Mouse (Mus musculus) layer of hippocampus, postnatal 10 days (tissue): ENCODE results near the gene Zdhhc6. TPM values are rescaled to one million over a fixed set of nuclear protein-coding genes. Genes with fewer than 3 reads are reported as not detected.

Experiments
- DNase-seq, 2 experiments: peaks; one replicate each; pipeline ENCODE4 v3.0.0; 2021; ENCODE audit warnings: low spot score in 2 of 2
- total RNA-seq, 2 experiments: library from RNA; stranded (reverse); gene quantifications; 2 replicates each; pipeline ENCODE4 v1.2.3; 2021

Gene Zdhhc6
- total RNA-seq, 2 experiments from 2014 or later = 27.1 to 29.2 TPM

DNA sequence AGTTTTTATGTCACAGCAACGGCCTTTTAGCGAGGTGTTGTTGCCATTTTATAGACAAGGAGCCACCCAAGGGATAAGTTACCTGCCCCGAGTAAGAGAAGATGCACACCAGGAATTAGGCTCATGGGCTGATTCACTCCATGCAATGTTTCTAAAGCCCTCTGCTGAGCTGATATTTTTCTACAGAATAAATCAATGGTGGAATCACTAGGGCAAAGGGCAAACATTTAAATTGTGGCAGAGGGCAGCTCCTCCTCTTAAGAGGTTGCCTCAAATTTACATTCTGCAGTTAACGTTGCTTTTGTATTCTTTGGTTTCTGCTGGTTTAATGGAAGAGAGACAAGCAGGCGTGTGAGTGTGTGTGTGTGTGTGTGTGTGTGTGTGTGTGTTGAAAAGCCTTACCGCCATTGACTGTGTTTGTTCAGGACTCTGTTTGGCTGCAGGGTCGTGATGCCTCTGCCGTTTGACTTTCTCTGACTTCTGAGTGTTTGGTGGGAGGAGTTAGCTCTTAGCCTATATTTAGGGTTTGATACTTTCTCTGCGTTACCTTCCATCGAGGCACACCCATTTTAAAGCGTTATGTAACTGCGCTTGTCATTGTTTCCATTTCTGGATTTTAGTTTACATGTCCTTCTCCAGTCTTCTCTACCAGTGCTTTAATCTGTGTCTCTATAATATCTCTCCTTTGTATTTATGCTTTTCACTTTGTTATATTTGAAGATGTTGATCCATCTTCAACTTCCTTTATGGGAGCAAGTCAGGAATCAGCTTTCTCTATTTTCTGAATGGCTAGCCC is 55.2 kb downstream of the Zdhhc6 start:
- no peak for DNase-seq

DNA sequence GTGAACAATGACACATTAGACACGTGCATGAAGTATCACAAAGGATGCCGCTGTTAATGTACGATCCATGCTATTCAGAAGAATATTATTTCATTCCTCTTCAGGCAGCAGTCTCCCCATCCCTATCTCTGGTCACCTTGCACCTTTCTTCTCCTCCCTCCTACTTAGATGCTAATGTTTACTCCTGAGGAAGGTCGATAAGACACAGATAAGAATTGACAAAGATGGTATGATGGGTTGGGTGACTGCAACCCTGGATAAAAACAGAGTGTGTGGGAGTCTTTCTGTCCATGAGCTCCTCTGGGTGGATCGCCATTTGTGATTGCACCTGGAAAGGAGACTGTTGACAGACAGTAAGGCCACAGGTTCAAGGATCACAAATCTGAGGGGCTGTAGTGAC is 57.3 kb downstream of the Zdhhc6 start:
- no peak for DNase-seq

DNA sequence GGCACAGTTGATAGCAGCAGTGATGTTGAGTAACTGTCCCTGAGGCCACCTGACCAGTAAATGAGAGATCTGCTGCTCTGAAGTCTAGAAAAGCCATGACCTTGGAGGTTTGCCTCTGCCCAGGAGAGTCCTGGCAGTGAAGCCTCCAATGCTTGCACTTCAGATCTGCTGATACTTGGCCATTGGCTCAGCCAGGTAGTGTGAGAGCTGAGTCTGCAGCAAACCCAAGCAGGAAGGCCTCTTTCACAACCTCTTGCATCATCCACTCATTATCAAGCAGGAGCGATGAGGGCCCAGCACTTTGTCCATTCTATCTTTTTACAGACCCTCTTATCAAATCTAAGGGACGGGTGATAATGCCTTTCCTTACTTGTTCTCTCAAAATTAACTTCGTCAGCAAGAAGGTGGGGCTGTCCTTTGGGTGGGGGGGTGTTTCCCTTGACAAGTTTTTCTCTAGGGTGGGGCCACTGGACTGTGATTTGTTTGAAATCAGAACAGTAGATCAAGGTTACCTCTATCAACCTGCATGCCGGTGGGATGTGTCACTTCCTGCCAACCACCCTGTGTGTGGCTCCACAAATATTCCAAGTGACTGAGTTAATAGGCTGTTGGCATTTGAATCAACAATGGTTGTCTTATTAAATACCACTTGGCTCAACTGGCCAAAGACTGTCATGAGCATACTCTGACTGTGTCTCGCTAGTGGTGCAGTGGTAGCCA is 58.0 kb downstream of the Zdhhc6 start:
- no peak for DNase-seq

DNA sequence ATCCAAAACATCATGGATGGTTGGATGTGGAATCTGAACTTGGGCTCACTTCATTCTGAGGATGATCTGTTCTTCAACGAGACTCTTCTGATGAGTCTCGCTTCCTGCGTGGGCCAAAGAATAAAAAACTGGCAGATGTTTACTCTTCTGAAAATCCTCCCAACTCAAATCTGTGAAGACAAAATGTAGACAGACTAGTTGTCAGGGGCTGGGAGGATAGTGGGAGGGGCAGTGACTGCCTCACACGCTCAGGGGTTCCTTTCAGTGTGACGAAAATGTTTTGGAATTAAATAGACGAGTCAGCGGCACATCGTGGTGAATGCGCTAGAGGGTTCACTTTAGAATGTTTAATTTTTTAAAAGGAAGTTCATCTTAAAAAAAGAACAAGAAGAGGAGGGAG is 59.7 kb downstream of the Zdhhc6 start:
- DNase-seq = no peak

DNA sequence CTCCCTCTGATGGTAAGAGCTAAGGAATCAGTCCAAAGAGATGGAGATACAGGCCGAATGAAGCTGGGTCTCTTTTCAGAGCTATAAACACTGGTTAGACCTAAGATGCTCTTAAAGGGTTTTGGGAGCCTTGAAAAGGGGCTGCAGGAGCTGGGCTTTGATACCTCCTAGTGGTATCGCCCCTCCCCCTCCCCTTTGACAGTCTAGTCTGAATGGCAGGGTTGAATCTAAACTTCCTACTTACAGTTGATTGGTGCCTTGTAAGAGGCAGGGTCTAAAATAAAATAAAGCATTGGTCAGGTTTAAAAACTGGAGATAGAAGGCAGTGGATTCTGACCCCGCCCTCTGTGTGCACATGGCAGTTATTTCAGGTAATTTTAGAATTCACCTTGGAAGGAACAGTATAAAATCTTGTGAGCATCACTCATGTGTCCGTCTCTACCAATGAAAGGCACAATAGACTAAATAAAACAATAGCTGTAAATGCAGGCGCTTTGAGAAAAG is 61.3 kb downstream of the Zdhhc6 start:
- DNase-seq = peak; percentile 24 to 46

DNA sequence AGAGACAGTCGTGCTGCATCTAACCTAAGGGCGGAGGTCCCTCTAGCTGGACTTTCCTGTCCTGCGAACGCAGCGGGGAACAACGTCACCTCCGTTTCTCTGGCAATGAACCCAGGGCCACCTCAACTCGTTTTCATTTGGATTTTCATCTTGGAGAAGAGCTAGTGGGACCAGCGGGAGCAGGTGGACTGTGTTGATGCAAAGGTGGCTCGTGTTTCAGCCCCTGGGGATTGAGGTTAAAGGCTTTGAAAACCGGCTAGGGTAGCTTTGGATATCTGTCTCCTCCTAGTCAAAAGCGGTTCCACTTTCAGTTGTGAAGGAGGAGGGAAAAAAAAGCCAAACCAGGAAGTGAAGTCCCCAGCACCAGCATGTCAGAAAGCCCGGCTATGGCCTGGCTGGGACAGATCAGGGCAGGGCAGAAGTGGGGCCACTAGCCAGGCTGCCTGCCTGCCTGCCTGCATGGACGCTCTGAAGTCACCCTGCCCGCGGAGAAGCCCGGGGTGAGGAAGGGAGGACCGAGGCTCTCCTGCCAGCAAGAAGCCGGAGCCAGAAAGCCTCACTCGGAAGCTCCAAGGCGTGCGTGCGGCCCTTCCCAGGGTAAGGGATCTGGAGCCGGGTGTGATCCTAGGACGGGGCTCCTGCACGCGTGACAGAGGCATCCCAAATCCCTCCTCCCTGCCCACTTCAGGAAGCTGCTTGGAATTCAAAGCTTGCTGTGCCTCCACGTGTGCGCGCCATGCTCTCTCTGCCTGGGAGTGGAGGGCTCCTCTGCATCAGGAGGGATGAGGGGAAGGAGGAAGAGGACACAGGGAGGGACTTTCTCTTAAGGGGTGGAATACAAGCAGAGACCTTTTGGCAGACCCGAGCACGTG is 62.0 kb downstream of the Zdhhc6 start:
- DNase-seq = peak; percentile 50 to 54

DNA sequence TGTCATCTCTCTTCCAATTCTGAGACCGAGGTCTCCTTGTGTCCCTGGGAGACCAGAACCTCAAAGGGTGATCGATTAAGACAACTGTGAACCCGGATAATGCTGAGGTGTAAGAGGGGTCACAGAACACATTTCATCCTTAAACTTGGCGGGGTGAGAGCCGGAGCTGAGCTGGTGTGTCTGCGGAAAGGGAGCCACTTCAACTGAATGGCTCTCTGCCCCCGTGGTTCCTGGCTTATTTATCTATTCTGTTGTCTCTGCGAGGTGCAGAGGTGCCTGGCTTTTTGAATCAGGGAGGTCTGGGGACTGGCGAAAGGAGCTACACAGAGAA is 62.6 kb downstream of the Zdhhc6 start:
- DNase-seq = no peak

DNA sequence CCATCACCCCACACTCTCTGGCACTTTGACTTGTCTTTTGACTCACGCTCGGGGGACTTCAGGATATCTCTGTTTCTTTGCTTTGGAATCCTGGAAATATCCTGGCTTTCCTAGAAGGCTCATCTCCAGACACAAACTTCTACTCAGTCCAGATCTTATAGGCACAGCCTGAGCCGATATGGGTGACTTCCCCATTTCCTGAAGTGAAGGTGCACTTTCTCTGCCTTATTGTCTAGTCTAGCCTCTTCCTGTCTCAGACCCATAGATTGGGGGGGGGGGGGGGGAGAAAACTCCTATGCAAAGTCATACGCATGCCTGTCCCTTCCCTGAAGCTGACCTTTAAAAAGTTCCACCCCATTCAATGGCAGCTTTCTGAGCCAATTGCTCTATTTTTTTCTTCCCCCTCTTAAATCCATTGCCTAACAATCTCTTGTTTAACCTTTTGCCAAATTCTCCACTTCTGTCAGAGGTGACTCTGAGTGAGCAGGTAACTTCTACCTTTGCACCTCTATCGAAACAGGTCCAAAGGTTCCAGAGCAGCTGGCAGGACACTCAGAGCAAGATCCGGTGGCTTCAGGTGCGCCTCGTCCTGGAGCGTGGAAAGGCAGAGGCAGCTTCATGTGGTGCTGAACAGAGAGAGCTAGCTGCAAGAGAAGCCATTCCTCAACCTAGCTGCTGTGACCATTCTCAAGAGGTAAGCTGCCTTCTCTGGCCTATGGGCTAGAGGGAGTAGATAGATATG is 64.3 kb downstream of the Zdhhc6 start, which contains the start of gene Acsl5:
Acsl5 (plus strand) TSS at position 556 of the 742 bp plus-strand sequence.
- DNase-seq = no peak

DNA sequence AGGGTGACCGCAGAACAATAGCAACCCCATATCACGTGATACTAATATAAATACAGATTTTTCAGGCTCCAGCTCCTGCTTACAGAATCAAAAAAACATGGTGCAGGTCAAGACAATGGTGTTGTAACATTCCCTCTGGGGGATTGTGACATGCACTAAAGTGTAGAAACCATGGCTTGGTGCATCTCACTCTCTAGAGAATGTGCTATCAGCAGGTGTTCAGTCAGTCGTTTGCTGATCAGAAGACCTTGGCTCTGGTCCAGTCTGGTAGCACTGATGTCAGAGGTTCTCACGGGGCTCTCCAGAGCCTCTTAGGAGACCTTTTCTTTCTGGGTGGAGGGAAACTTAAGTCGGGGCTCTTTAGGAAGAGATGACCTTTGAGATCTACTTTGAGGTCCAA is 65.4 kb downstream of the Zdhhc6 start:
- no peak for DNase-seq

DNA sequence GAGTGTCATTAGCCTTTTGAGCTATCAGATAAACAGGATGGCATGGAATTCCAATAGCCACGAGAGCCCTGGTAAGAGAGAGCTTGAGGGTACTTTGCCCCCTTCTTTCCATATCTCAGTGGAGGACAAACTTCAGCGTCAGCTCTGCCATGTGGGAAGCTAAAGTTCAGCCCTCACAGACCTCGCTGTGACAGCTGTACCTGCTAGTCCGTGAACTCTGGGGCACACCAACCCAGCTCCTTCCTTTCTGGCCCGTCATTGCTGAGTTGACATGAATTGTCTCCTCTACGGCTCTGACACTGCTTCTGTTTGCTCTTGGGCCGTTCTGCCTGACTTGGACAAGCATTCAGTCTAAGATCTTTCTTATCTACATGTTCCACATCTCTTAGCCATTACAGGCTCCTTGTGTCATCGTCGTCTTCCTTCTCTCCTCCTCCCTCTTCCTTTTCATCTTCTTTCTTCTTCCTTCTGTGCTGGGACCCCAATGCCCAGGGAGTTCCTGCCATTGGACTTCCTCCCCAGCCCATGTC is 67.8 kb downstream of the Zdhhc6 start:
- no peak for DNase-seq

DNA sequence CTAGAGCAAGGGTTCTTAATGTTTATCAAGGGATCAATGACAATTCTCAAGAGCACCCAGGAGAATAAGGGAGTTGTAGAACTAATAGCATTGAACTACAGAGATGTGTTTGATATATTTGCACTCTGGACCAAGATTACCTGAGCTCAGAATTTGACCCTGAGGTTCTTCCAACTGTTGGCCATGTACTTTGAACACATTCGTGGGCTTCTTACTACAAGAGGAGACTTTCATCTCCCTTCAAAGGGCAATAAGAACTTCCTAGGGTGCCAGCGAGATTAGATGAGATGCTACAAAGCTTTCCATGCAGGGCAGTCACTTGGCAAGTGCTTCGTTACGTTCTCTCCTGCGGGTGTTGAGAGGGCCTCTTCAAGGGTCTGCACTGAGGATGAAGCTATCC is 68.3 kb downstream of the Zdhhc6 start:
- DNase-seq = no peak

DNA sequence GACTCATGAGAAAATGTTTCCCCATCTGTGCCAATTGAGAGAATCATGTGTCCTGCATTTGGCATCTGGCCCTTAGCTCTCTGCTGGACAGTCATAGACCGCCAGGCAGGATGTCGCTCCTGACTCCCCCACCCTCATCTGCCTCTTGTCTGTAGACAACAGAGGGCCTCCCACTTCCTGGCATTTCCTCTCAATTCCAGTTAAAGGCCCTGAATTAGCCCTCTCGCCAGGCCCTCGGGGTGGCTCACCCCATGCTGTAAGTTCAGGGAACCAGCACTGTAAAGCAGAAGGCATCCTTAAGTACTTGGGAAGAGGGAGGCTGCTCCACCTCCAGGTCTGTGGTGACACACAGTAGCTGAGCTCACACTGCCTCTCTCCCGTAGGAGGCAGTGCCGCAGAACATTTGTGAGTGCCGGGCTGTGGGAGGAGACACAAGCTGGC is 71.0 kb downstream of the Zdhhc6 start:
- peak; percentile 13 to 27 for DNase-seq

DNA sequence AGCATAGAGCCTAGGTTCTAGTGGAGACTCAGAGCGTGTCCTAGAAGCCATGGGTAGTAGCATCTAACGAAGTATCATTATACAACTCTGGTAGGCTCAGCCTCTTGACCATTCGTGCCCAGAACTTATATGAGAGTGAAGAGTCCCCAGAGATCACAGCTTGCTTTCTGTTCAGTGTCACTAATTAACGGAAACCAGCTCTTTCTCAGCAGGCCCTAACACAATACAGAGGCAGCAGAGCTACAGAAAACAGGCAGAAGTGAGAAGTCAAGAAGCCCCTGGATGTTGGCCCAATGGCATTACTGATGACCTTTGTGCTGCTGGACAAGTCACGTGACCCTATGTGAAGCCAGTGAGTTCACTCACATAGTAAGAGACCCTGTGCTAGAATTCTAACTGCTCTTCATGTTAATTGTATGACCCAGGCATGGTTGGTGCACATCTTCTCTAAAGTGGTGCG is 74.6 kb downstream of the Zdhhc6 start, which contains the start of gene Gucy2g:
Gucy2g (minus strand) TSS at position 51 of the 460 bp plus-strand sequence.
- DNase-seq = no peak

DNA sequence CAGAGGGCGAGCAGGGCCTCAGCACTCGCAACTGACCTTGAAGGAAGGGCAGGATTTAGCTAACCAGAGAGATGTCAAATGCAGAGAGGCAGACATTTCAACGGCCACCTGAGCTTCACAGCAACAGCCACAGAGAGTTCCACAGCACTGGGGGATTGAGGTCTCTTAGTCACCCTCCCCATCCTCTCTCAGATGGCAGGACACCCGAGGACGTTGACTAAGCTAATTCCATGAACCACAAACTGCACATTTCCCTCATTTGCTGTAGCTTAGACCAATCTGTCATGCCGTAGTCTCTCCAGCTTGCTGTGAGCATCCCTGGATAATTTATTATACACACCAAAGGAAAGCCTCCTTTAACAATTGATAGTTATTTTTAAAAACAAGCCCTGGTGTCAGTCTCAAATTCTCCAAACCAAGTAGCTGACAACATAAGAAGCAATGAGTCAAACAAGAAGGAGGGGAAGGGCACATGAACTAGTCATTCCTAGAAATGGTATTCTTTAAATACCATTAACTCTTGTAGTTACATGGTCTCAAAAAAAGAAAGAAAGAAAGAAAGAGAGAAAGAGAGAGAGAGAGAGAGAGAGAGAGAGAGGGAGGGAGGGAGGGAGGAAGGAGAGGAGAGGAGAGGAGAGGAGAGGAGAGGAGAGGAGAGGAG is 75.9 kb downstream of the Zdhhc6 start:
- no peak for DNase-seq

DNA sequence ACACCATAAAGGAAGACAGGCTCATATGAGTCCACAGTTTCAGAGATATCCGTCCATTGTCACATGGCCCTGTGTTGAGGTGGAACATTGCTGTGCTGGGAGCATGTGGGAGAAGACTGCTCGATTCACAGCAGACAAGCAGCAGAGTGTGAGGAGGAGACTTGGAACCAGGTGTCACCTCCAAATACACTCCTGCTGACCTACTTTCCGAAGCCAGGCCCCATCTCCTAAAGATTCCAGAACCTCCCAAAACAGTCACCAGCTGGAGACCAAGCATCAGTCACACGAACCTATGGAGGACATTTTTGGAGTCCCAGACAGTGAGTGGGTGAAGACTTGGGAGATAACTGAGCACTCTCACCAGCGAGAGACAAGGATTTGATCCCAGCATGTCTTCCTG is 79.3 kb downstream of the Zdhhc6 start:
- no peak for DNase-seq

DNA sequence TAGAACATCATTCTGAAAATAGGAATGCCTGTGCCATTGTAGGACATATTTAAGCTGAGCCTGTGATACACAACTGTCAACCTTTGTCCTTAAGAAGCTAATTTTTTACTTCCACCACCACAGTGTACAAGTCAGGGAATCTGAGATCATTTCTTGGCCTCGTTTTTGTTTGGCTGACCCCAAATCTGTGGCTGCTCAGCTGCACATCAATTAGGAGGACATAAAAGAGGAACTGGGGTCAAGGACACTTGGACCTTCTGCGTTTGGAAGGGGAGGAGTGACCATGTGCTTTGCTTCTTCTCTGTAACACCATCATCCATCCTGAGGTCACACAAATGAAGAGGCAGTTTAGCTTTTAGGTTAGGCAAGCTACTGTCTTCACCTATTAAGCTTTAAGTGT is 79.8 kb downstream of the Zdhhc6 start:
- DNase-seq = no peak

DNA sequence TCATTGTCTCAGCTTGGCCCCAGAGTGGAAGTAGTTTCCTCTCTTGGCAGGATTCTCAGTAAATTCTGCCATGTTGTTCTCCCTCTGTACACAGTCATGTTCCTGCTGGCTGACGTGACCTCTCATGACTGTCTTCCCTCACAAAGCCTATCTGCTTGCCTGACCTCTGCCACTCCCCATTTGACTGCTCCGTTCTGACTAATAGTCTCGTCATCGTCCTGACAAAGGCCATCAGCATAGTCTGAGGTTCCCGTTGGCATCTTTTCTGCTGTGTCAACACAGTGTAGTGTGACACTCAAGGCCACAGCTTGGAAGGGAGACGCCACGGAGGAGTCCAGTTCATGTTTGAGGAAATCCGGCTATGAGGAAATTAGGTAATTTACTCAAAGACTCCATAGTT is 83.7 kb downstream of the Zdhhc6 start:
- no peak for DNase-seq

DNA sequence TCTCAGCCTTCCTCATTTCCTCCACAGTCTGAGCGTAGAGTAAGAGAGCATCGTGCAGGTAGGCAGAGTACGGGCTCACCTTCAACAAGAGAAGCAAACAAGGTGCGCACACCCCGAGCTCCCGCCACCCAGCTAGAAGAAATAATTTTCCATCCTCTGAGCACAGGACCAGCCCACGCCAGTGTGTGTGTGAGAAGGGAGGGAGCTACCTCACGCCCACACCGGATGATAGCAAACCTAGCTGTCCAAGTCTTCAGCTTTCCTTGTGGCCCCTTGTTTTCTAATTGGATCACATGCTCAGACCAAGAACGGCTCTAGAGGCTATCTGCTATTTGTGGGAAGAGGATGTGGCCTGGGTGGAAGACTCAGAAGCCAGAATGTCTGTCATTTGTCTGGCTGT is 84.8 kb downstream of the Zdhhc6 start:
- no peak for DNase-seq

DNA sequence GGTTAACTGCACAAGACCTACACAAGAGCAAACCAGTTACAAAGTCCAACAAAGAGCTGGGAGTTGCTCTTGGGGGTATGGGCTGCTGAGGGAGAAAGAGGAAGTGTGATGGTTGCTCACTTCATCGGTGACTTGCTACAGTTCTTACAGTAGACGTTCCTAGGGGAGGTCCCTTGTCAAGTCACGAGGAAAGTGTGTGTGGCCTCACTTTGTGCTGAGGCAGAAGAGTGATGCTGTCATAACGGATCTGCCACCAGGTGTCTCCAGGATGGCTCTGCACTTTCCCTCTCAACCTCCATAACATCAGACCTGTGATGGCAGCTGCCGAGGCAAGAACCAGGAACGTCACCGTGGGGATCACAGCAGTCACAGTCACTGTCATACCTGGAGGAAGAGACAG is 88.7 kb downstream of the Zdhhc6 start:
- DNase-seq = no peak

DNA sequence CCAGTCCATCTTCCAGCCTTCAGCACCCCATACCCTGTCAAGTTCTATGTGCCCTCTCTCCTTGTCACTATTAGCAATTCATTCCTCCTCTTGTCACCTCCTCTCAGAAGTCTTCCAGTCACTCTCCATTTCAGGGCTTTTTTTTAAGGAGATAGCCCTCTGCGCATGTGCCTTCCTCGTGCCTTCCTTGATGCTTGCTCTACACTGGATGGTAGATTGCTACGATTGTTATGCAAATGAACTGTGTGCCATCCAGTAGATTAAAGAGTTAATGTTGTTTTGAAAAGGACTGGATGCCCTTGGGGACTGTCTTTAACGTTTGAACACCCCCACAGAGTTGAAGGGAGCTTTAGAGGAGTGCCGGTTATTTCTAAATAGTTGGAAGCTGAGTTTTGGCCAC is 89.2 kb downstream of the Zdhhc6 start:
- no peak for DNase-seq
